Mouse (Mus musculus) heart, embryonic 16.5 days (tissue): ENCODE data around the gene Abcc3. TPM values are rescaled to one million over a fixed set of nuclear protein-coding genes. Genes with fewer than 3 reads are reported as not detected.

Source experiments
- ATAC-seq: fragments of 200-750 bp; cut with Nextera tagmentation; replicated peaks from 2 replicates; pipeline ENCODE4 v1.8.0; 2017; ENCODE audit warnings: moderate number of reproducible peaks; ENCODE audit not compliant: insufficient read depth, low FRiP score; ENCODE audit errors: extremely low read depth
- H3K27ac ChIP-seq: fragments of 300-500 bp; sonication (generic); 2 replicates; pipeline ENCODE4 v1.5.1; 2014; ENCODE audit warnings: mild to moderate bottlenecking, low read length, control low read depth, moderate library complexity
- H3K27me3 ChIP-seq: fragments of 300-500 bp; sonication (generic); 2 replicates; pipeline ENCODE4 v1.6.1; 2014; ENCODE audit warnings: low read length, mixed read lengths; ENCODE audit not compliant: control insufficient read depth, insufficient read depth
- H3K36me3 ChIP-seq: fragments of 300-500 bp; sonication (generic); 2 replicates; pipeline ENCODE4 v1.6.1; 2014; ENCODE audit not compliant: control insufficient read depth, insufficient read depth
- H3K4me1 ChIP-seq: fragments of 300-500 bp; sonication (generic); 2 replicates; pipeline ENCODE4 v1.6.1; 2014; ENCODE audit warnings: low read length, mixed read lengths; ENCODE audit not compliant: control insufficient read depth, insufficient read depth
- H3K4me2 ChIP-seq: fragments of 300-500 bp; sonication (generic); 2 replicates; pipeline ENCODE4 v1.6.1; 2014; ENCODE audit warnings: low read depth, mild to moderate bottlenecking, control low read depth, low read length
- H3K4me3 ChIP-seq: fragments of 300-500 bp; sonication (generic); 2 replicates; pipeline ENCODE4 v1.5.1; 2014; ENCODE audit warnings: mild to moderate bottlenecking, control low read depth, low read length
- H3K9ac ChIP-seq: fragments of 300-500 bp; sonication (generic); 2 replicates; pipeline ENCODE4 v1.6.1; 2014; ENCODE audit warnings: low read length, control low read depth
- H3K9me3 ChIP-seq: fragments of 300-500 bp; sonication (generic); replicated peaks from 2 replicates; pipeline ENCODE4 v1.6.1; 2016; ENCODE audit warnings: low read length; ENCODE audit not compliant: control insufficient read depth
- WGBS: fragments of 180-500 bp; shearing (Covaris S2); extraction: QIAGEN DNeasy Blood & Tissue Kit; methylation state at CpG from one replicate; pipeline ENCODE4 v1.1.7; 2014; 5-methylcytosine and 5-hydroxymethylcytosine counted together
- polyA plus RNA-seq: library from polyadenylated mRNA; unstranded; fragments of >200 nt; fragmentation: Nextera tagmentation; extraction: Ambion mirVana; gene quantifications from 2 replicates; pipeline ENCODE4 v1.2.1, GENCODE M21; 2015

Abcc3 gene
- polyA plus RNA-seq, 1 experiment from 2014 or later: 1.1 TPM

- Histone ChIP-seq H3K27ac (no peak overlapping the region), H3K4me2 (no peak overlapping the region), H3K4me1 (peaks cover 24% of the 10 kb centered on the region; the same call in 1 of the 2 replicates), H3K4me3 (no peak overlapping the region), H3K9me3 (no peaks in the 10 kb centered on the region), H3K27me3 (no peaks in the 10 kb centered on the region), H3K9ac (no peak overlapping the region; the same call in 1 of the 2 replicates), H3K36me3 (peaks cover 24% of the 10 kb centered on the region)
- ATAC-seq: no peak
- 75% methylated on average over 10 of the region's 10 CpGs for WGBS
Observed at GRCm38 (mm10) chr11:94340948-94341933, 51.6 kb downstream of the Abcc3 start.

GRCm38 (mm10) chr11:94339732-94340585 is 52.8 kb downstream of the Abcc3 start:
- Histone ChIP-seq H3K4me3 (no peak overlapping the region), H3K27ac (no peak overlapping the region), H3K9me3 (no peaks in the 10 kb centered on the region), H3K9ac (no peak overlapping the region), H3K4me1 (peaks cover 20% of the 10 kb centered on the region; the same call in 1 of the 2 replicates), H3K4me2 (no peak overlapping the region), H3K27me3 (no peaks in the 10 kb centered on the region), H3K36me3 (peaks cover 31% of the 10 kb centered on the region)
- ATAC-seq: peak; percentile 55; the same call in 1 of the 2 replicates
- 51% methylated on average over 18 of the region's 18 CpGs for WGBS

GRCm38 (mm10) chr11:94338347-94338746 is 54.5 kb downstream of the Abcc3 start:
- H3K27me3 ChIP-seq: no peaks in the 10 kb centered on the region
- H3K9ac ChIP-seq: no peak overlapping the region
- no peak overlapping the region for H3K4me3 ChIP-seq
- no peak overlapping the region for H3K27ac ChIP-seq
- WGBS: 68% methylated on average over 2 of the region's 2 CpGs
- peaks cover 35% of the 10 kb centered on the region for H3K36me3 ChIP-seq
- no peaks in the 10 kb centered on the region for H3K9me3 ChIP-seq
- H3K4me2 ChIP-seq: no peak overlapping the region
- H3K4me1 ChIP-seq: peaks cover 22% of the 10 kb centered on the region
- ATAC-seq: no peak

- peaks cover 35% of the 10 kb centered on the region for H3K36me3 ChIP-seq
- H3K27me3 ChIP-seq: no peaks in the 10 kb centered on the region
- no peak overlapping the region for H3K4me3 ChIP-seq
- ATAC-seq: no peak
- H3K27ac ChIP-seq: no peak overlapping the region
- H3K4me2 ChIP-seq: no peak overlapping the region
- H3K9me3 ChIP-seq: no peaks in the 10 kb centered on the region
- peaks cover 15% of the 10 kb centered on the region for H3K4me1 ChIP-seq
- no peak overlapping the region for H3K9ac ChIP-seq
Observed at GRCm38 (mm10) chr11:94336551-94336950, 56.2 kb downstream of the Abcc3 start.

GRCm38 (mm10) chr11:94334386-94334968 is 58.3 kb downstream of the Abcc3 start:
- Histone ChIP-seq H3K9ac (no peak overlapping the region), H3K4me2 (no peak overlapping the region), H3K36me3 (peaks cover 30% of the 10 kb centered on the region), H3K27me3 (no peaks in the 10 kb centered on the region), H3K4me1 (peaks cover 18% of the 10 kb centered on the region), H3K4me3 (no peak overlapping the region), H3K27ac (0 out of 2 replicates have a peak overlapping the region, but pooled peaks have one; percentile 18), H3K9me3 (no peaks in the 10 kb centered on the region)
- no peak for ATAC-seq
- whole genome bisulfite sequencing: 66% methylated on average over 8 of the region's 8 CpGs

- peaks cover 17% of the 10 kb centered on the region for H3K36me3 ChIP-seq
- H3K27me3 ChIP-seq: no peaks in the 10 kb centered on the region
- H3K9me3 ChIP-seq: no peaks in the 10 kb centered on the region
- WGBS: 89% methylated on average over 6 of the region's 6 CpGs
- H3K9ac ChIP-seq: no peak overlapping the region
- no peak overlapping the region for H3K27ac ChIP-seq
- H3K4me3 ChIP-seq: no peak overlapping the region
- no peak for ATAC-seq
- H3K4me1 ChIP-seq: peaks cover 23% of the 10 kb centered on the region
- no peak overlapping the region for H3K4me2 ChIP-seq
Observed at GRCm38 (mm10) chr11:94332726-94333125, 60.1 kb downstream of the Abcc3 start.

- H3K9ac ChIP-seq: 0 out of 2 replicates have a peak overlapping the region, but pooled peaks have one; percentile 3
- H3K4me1 ChIP-seq: peaks cover 27% of the 10 kb centered on the region
- no peaks in the 10 kb centered on the region for H3K9me3 ChIP-seq
- H3K27ac ChIP-seq: no peak overlapping the region
- no peak for ATAC-seq
- no peaks in the 10 kb centered on the region for H3K27me3 ChIP-seq
- H3K36me3 ChIP-seq: peaks cover 6% of the 10 kb centered on the region
- H3K4me3 ChIP-seq: no peak overlapping the region
- WGBS: 82% methylated on average over 3 of the region's 3 CpGs
- H3K4me2 ChIP-seq: no peak overlapping the region; the same call in 1 of the 2 replicates
Observed at GRCm38 (mm10) chr11:94330211-94330610, 62.6 kb downstream of the Abcc3 start.

GRCm38 (mm10) chr11:94329270-94329891 is 63.4 kb downstream of the Abcc3 start:
- no peak for ATAC-seq
- Histone ChIP-seq H3K4me1 (peaks cover 24% of the 10 kb centered on the region), H3K36me3 (peaks cover under 1% of the 10 kb centered on the region; the same call in 1 of the 2 replicates), H3K4me2 (peak overlapping the region; percentile 65), H3K4me3 (no peak overlapping the region), H3K9ac (0 out of 2 replicates have a peak overlapping the region, but pooled peaks have one; percentile 13), H3K9me3 (no peaks in the 10 kb centered on the region), H3K27ac (no peak overlapping the region), H3K27me3 (no peaks in the 10 kb centered on the region)
- 36% methylated on average over 4 of the region's 4 CpGs for WGBS
